Mouse (Mus musculus) spleen, adult 2 months (tissue): ENCODE measurements at regions not wholly inside any gene's neighbourhood (a gene's known extent, or its start where the extent isn't known, plus 50 kb on each side); places are given as distances from the start of the nearest gene placed in this dataset.

Experiments used
- DNase-seq, 2 experiments: peaks; one replicate each; pipeline versions ENCODE4 v3.0.0 to v3.0.0-alpha.2; 2012 to 2021; ENCODE audit warnings: low spot score in 2 of 2, low read depth in 1 of 2
- H3K27ac ChIP-seq: fragments of 200-500 bp; 2 replicates; pipeline ENCODE4 v1.5.1; 2012; ENCODE audit warnings: low read length, inconsistent platforms; ENCODE audit not compliant: insufficient read depth
- H3K27me3 ChIP-seq: fragments of 200-500 bp; 2 replicates; pipeline ENCODE4 v1.6.1; 2012; ENCODE audit warnings: mild to moderate bottlenecking, moderate library complexity, low read length, inconsistent platforms; ENCODE audit not compliant: control insufficient read depth, insufficient read depth
- H3K36me3 ChIP-seq: fragments of 200-500 bp; 2 replicates; pipeline ENCODE4 v1.6.1; 2012; ENCODE audit warnings: mild to moderate bottlenecking, low read length, inconsistent platforms; ENCODE audit not compliant: control insufficient read depth, insufficient read depth
- H3K4me1 ChIP-seq: fragments of 200-500 bp; 2 replicates; pipeline ENCODE4 v1.6.1; 2011; ENCODE audit warnings: inconsistent platforms; ENCODE audit not compliant: control insufficient read depth, insufficient read depth, insufficient read length
- H3K4me3 ChIP-seq: fragments of 200-500 bp; 2 replicates; pipeline ENCODE4 v1.5.1; 2011; ENCODE audit warnings: mild to moderate bottlenecking, inconsistent platforms; ENCODE audit not compliant: insufficient read depth, insufficient read length; ENCODE audit errors: extremely low read depth
- CTCF ChIP-seq: fragments of 200-500 bp; IDR thresholded peaks from 2 replicates; pipeline ENCODE4 v1.5.1; 2011; ENCODE audit warnings: mild to moderate bottlenecking, inconsistent platforms; ENCODE audit not compliant: insufficient read depth, insufficient read length, insufficient replicate concordance; ENCODE audit errors: extremely low read depth
- POLR2A ChIP-seq: fragments of 200-500 bp; IDR thresholded peaks from 2 replicates; pipeline ENCODE4 v1.6.1; 2011; ENCODE audit warnings: low read depth, low read length, inconsistent platforms
- WGBS: fragments of 180-500 bp; shearing (Covaris S2); methylation state at CpG from one replicate; pipeline ENCODE4 v1.1.7; 2018; 5-methylcytosine and 5-hydroxymethylcytosine counted together

- WGBS = 79% methylated on average over 7 of the region's 7 CpGs
- TF ChIP-seq POLR2A (no peak), CTCF (no peak)
- Histone ChIP-seq H3K27me3 (no peaks in the 10 kb centered on the region), H3K4me1 (no peaks in the 10 kb centered on the region), H3K27ac (no peak overlapping the region), H3K4me3 (no peak overlapping the region), H3K36me3 (no peaks in the 10 kb centered on the region)
- no peak for DNase-seq
Observed at GRCm38 (mm10) chr9:113309707-113310574, 398.1 kb downstream of the Pdcd6ip start.

GRCm38 (mm10) chr9:113305761-113306160 lies 402.3 kb downstream of the Pdcd6ip start:
- 62% methylated on average over 4 of the region's 4 CpGs for WGBS
- Histone ChIP-seq H3K4me1 (no peaks in the 10 kb centered on the region), H3K36me3 (no peaks in the 10 kb centered on the region), H3K27me3 (no peaks in the 10 kb centered on the region), H3K27ac (no peak overlapping the region), H3K4me3 (no peak overlapping the region)
- TF ChIP-seq CTCF (no peak), POLR2A (no peak)
- DNase-seq = no peak

DNA sequence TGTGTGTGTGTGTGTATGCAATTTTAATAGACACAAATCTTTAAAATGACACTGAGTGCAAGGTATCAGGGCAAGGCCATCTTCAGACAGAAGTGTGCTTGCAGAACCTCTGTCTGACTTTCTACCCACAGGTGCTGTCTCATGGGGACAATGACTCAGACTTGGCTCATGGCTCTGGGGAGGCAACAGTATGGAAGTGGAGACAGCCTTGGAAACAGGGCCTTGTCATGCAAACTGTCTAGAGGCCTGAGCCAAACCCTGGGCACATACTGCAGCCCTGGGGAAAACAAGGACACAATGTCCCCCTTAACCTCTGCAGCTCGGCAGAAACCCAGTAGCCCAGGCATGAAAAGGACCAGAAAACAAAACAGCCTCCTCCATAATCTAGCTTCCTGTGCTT lies 405.6 kb downstream of the Pdcd6ip start:
- no peak overlapping the region for H3K4me3 ChIP-seq
- no peak overlapping the region for H3K27ac ChIP-seq
- 67% methylated on average over 1 of the region's 1 CpGs for WGBS
- no peaks in the 10 kb centered on the region for H3K4me1 ChIP-seq
- H3K27me3 ChIP-seq = no peaks in the 10 kb centered on the region
- no peak for TF ChIP-seq POLR2A
- no peak for TF ChIP-seq CTCF
- no peaks in the 10 kb centered on the region for H3K36me3 ChIP-seq
- DNase-seq = no peak

DNA sequence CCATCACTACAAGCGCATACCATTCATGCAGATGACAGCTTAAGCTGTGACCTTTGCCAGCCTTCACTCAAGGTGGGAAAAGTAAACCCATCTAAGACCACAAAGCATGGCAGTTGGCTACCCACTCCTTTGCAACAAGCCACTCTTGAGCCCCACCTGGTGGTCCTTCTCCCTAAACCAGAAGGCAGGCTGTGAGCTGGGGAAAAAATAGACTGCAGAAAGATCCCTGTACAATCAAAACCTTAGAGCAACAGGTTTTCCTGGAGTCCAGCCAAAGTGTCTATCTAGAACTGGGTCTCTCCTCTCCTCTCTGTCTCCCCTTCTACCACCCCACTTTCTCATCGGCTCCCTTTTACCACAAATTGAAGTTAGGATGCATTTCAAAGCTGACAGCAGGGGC lies 407.2 kb downstream of the Pdcd6ip start:
- 23% methylated on average over 2 of the region's 2 CpGs for WGBS
- TF ChIP-seq POLR2A (no peak), CTCF (no peak)

DNA sequence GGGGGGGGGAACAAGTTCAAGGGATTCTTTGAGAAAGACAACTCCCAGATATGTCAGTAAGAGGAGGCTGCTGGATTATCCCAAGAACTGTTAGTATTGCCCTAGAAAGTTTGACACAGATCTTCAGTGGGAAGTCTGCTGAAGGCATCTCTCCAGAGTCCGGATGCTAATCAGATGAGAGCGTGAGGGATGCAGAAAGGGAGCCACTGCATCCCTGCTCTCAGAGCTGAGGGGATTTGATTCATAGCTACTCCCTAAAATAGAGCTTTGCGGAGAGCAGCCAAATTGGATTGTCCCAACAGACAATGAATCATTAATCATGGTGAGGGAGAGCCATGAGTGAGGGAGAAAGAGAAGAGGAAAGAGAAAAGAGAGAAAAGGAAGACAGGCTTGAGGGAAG lies 408.2 kb downstream of the Pdcd6ip start:
- H3K27ac ChIP-seq = no peak overlapping the region
- WGBS = 45% methylated on average over 3 of the region's 3 CpGs
- DNase-seq = no peak
- H3K36me3 ChIP-seq = no peaks in the 10 kb centered on the region
- H3K4me3 ChIP-seq = no peak overlapping the region
- TF ChIP-seq POLR2A (no peak), CTCF (no peak)
- no peaks in the 10 kb centered on the region for H3K4me1 ChIP-seq
- no peaks in the 10 kb centered on the region for H3K27me3 ChIP-seq

More for the DNA sequence above, 407.2 kb downstream of the Pdcd6ip start:
- Histone ChIP-seq H3K4me3 (no peak overlapping the region), H3K36me3 (no peaks in the 10 kb centered on the region), H3K27ac (no peak overlapping the region), H3K27me3 (no peaks in the 10 kb centered on the region), H3K4me1 (no peaks in the 10 kb centered on the region)
- no peak for DNase-seq

DNA sequence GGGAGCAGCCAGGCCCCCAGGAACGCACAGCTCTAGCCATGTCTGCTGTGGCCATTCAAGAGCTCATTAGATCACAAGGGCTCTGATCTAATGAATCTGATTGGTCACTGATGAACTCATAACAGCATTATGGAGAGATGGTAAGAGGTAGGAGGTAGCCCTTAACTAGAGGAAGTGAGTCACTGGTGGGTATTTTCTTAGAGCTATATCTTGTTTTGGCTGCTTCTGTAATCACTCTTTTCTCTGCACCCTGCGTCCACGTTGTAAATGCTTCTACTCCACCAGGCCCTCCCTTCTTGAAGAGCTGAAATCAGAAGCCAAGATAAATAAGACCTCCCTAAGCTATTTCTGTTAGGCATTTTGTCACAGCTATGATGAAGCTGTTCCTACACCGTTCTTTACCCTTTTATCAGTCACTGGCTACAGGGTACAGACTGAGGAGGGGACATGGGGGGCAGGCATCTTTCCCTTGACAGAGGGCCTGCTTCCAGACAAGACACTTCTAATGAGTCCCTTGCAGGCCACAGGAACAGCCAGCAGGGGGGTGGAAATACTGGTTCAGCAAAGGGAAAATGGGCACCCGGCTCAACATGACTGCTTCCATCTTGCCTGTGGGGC lies 412.1 kb downstream of the Pdcd6ip start:
- WGBS = 74% methylated on average over 5 of the region's 5 CpGs

GRCm38 (mm10) chr9:113287397-113287796 lies 420.7 kb downstream of the Pdcd6ip start:
- H3K27me3 ChIP-seq = no peaks in the 10 kb centered on the region
- no peaks in the 10 kb centered on the region for H3K36me3 ChIP-seq
- H3K27ac ChIP-seq = no peak overlapping the region
- H3K4me1 ChIP-seq = no peaks in the 10 kb centered on the region
- 38% methylated on average over 4 of the region's 4 CpGs for WGBS
- no peak overlapping the region for H3K4me3 ChIP-seq
- TF ChIP-seq CTCF (no peak), POLR2A (no peak)
- DNase-seq = no peak

More for the DNA sequence above, 412.1 kb downstream of the Pdcd6ip start:
- DNase-seq = no peak
- Histone ChIP-seq H3K36me3 (no peaks in the 10 kb centered on the region), H3K27me3 (no peaks in the 10 kb centered on the region), H3K27ac (no peak overlapping the region), H3K4me1 (no peaks in the 10 kb centered on the region), H3K4me3 (no peak overlapping the region)
- TF ChIP-seq POLR2A (no peak), CTCF (no peak)
